Mouse (Mus musculus) thymus, adult 2 months (tissue): ENCODE data around the gene Tac2.

ENCODE experiments used
- CTCF ChIP-seq: fragments of 200-500 bp; IDR thresholded peaks from 2 replicates; pipeline ENCODE4 v1.5.1; 2012; ENCODE audit warnings: mild to moderate bottlenecking, control low read depth, low read length, moderate library complexity, borderline replicate concordance; ENCODE audit not compliant: control insufficient read depth, poor library complexity, insufficient read depth; ENCODE audit errors: extremely low read depth
- POLR2A ChIP-seq: fragments of 200-500 bp; IDR thresholded peaks from 2 replicates; pipeline ENCODE4 v1.6.1; 2012; ENCODE audit warnings: mild to moderate bottlenecking, low read length, control low read depth, moderate library complexity; ENCODE audit not compliant: control insufficient read depth, poor library complexity, insufficient read depth; ENCODE audit errors: extremely low read depth

- TF ChIP-seq CTCF (no peak), POLR2A (no peak)
Observed at GRCm38 (mm10) chr10:127704766-127705220, 19.5 kb upstream of the Tac2 start, which contains the start of gene Myo1a.
